Mouse (Mus musculus) kidney, adult 11 months (tissue): ENCODE data around the gene Susd6.

Experiments
- DNase-seq: peaks from one replicate; pipeline ENCODE4 v3.0.0; 2022

Susd6 gene

GRCm38 (mm10) chr12:80789849-80790694 is at the start of gene Susd6:
TSS of gene Susd6 (plus strand) at chr12:80790510.
- DNase-seq = peak; percentile 98

- no peak for DNase-seq
These were observed 45.7 kb upstream of the Susd6 start for GRCm38 (mm10) chr12:80744614-80745013.

- DNase-seq = no peak
These were observed 44.1 kb upstream of the Susd6 start for GRCm38 (mm10) chr12:80746031-80746813.

GRCm38 (mm10) chr12:80751556-80751955 is 38.8 kb upstream of the Susd6 start:
- DNase-seq = no peak

- DNase-seq = peak; percentile 73
These were observed 32.4 kb upstream of the Susd6 start for GRCm38 (mm10) chr12:80757751-80758558.

- DNase-seq = no peak
These were observed 31.5 kb upstream of the Susd6 start for GRCm38 (mm10) chr12:80758559-80759386.

GRCm38 (mm10) chr12:80759387-80759712 is 31.0 kb upstream of the Susd6 start:
- no peak for DNase-seq

GRCm38 (mm10) chr12:80759713-80760395 is 30.5 kb upstream of the Susd6 start:
- no peak for DNase-seq

GRCm38 (mm10) chr12:80760396-80760801 is 29.9 kb upstream of the Susd6 start, which contains the start of gene Ccdc177:
TSS of gene Ccdc177 (minus strand) at chr12:80760687.
- peak; percentile 52 for DNase-seq

- no peak for DNase-seq
These were observed 27.3 kb upstream of the Susd6 start for GRCm38 (mm10) chr12:80762982-80763381.

GRCm38 (mm10) chr12:80764116-80764515 is 26.2 kb upstream of the Susd6 start:
- no peak for DNase-seq

GRCm38 (mm10) chr12:80769697-80770096 is 20.6 kb upstream of the Susd6 start:
- DNase-seq = peak; percentile 67

GRCm38 (mm10) chr12:80774786-80775185 is 15.5 kb upstream of the Susd6 start:
- DNase-seq = no peak

- DNase-seq = no peak
These were observed 14.2 kb upstream of the Susd6 start for GRCm38 (mm10) chr12:80776046-80776634.

GRCm38 (mm10) chr12:80778188-80778936 is 11.9 kb upstream of the Susd6 start:
- DNase-seq = no peak

- DNase-seq = no peak
These were observed 10.6 kb upstream of the Susd6 start for GRCm38 (mm10) chr12:80779760-80780159.

GRCm38 (mm10) chr12:80782190-80782589 is 8.1 kb upstream of the Susd6 start:
- no peak for DNase-seq

GRCm38 (mm10) chr12:80782892-80783291 is 7.4 kb upstream of the Susd6 start:
- no peak for DNase-seq

- DNase-seq = no peak
These were observed 6.4 kb upstream of the Susd6 start for GRCm38 (mm10) chr12:80783889-80784288.

GRCm38 (mm10) chr12:80785005-80785404 is 5.3 kb upstream of the Susd6 start:
- no peak for DNase-seq
